Mouse (Mus musculus) hindlimb bud, embryonic 11.5 days (tissue): ENCODE results near the gene Rplp0.
A peak's percentile ranks its signal among the peaks of the same experiment; 100 is the strongest.
"Not testable (repeated sequence)": the region's sequence is repeated elsewhere in the genome, so short reads cannot be mapped to it uniquely, and the experiment has no call there.

Experiments used
- DNase-seq: peaks from one replicate; pipeline ENCODE4 v3.0.0-alpha.2; 2012; ENCODE audit warnings: low read depth, low spot score; ENCODE audit errors: extremely low spot score

Gene Rplp0

DNA sequence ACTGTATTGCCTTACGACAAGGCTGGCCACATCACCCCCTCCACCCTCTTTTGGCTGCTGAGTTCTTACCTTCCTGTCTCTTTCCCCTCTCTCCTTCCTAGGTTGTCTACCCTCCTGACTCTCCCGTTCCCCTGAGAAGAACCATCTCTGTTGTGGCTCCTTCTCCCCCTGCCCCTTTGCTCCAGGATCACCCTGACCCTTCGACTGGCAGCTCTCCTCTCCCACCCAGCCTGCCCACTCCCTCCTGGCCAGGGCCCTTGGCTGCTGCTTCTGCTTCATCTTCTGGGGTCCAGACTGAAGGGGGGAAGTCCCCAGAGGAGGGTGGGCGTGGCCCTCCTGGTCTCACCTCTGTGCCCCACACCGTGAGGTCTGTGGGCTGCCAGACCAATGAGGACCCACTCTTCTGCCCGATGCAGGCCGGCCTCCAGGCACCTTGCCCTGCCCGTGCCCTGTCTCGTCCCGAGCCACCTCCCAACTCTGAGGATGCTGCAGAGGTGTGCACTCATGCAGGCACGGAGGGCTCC is 8.7 kb upstream of the Rplp0 start:
- DNase-seq = no peak

DNA sequence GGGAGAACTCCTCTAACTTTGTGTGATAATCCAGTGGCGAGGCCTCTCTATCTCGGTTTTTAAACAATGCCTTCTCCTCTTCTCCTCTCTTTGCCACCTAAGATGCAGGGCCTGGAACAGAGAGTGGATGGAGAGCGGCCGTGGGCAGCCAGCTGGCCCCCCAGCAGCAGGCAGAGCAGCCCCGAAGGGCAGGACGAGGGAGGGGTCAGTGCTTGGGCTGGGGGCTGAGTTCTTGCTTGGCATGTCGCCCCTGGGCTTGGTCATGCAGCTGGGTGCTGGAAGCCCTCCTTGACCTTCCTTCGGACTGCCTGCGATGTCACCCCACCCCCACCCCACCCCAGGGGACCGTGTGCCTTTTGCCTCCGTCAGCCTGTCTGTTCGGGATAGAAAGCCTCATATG is 7.9 kb upstream of the Rplp0 start:
- DNase-seq = no peak

DNA sequence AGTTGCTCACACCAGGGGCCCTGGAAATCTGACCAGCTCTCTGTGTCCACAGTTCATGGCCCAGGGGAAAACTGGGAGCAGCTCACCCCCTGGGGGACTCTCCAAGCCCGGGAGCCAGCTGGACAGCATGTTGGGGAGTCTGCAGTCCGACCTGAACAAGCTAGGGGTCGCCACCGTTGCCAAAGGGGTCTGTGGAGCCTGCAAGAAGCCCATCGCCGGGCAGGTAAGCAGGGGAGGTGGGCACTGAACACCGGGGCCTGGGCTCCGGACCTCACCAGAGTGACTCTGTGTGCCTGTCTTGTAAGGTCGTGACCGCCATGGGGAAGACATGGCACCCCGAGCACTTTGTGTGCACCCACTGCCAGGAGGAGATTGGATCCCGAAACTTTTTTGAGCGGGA is 7.5 kb upstream of the Rplp0 start:
- DNase-seq = no peak

DNA sequence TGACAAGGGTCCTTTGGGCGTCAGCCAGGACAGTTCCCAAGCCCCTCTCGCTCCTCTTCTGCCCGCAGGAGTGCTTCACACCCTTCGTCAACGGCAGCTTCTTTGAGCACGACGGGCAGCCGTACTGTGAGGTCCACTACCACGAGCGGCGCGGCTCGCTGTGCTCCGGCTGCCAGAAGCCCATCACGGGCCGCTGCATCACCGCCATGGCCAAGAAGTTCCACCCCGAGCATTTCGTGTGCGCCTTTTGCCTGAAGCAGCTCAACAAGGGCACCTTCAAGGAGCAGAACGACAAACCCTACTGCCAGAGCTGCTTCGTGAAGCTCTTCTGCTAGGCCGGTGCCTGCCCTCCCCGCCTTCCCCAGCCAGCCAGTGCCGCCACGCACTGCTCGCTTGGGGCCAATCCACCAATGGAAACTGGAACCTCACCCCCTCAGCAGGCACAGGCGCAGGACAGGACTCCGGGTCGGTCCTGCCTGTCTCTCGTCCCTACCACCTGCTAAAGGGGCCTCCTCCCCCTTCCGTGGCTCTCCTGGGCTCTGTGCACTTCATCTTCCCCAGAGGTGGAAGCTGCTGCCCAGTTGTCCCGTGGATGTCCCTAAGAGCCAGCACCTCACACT is 5.4 kb upstream of the Rplp0 start:
- no peak for DNase-seq

GRCm38 (mm10) chr5:115554536-115555291 is 4.6 kb upstream of the Rplp0 start:
- DNase-seq = no peak

DNA sequence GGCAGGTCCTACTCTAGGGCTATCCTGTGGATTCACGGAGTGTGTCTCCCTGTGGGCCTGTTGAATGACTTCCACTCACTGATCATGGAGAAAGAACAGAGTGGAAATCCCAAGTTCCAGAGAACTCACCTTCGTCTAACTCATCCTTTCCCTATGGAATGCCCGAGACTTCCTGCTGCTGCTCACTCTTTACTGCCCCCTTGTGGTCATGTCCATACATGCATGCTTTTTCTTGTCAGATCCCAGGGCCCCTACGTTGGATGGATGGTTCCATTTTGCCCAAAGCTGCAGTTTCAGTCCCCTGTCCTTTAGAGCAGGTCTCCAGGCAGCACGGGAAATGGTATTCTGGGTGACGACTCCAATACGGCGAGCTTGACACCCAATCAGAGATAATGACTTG is 3.0 kb upstream of the Rplp0 start:
- DNase-seq = peak; percentile 85

DNA sequence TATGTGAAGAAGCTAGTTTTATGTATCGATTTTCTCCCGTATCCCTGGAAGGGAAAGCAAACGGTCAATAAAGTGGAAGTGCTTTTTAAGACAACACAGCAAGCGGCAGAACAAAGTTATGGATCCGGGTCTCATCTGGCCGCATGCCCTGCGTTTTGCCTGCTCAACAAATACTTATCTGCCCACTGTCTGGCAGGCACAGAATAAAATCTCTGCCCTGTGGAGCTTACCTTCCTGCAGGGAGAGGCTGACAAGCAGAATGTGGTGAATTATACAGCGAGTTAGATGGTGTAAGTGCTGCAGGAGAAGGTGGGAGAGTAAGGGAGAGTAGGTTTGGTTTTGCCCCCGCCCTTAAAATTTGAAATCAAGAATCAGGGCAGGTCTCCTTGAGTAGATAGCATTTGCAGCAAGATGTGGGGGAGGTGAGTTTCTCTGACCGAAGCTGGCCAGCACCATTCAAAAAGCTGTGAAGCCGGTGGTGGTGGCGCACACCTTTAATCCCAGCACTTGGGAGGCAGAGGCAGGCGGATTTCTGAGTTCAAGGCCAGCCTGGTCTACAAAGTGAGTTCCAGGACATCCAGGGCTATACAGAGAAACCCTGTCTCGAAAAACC is 979 bp upstream of the Rplp0 start:
- DNase-seq = no peak

GRCm38 (mm10) chr5:115560336-115560905 is 1.2 kb downstream of the Rplp0 start:
- DNase-seq = no peak

- DNase-seq = no peak
These were observed 4.7 kb downstream of the Rplp0 start for GRCm38 (mm10) chr5:115563771-115564585.

- DNase-seq = no peak
These were observed 5.6 kb downstream of the Rplp0 start, which contains the start of gene Gcn1l1 for GRCm38 (mm10) chr5:115564737-115565393. Gene Gcn1l1 (plus strand): TSS chr5:115565254.

- no peak for DNase-seq
These were observed 6.1 kb downstream of the Rplp0 start for GRCm38 (mm10) chr5:115565403-115565802.

DNA sequence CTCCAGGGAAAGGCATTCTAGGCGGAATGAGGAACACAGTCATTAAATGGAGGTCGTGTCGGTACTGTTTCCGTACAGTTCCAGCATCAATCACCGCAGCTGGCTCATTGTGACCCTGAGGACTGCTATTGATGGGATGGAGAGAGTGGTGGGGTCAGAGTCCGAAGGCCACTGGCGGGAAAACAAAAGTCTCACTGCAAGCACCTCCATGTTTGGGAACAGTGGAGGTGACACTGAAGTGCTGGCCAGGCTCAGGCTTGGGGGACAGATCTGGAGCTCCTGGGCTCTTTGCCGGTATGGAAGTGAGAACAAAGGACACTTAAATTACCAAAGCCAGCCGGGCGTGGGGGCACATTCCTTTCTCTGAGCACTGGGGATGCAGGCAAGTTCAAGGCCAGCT is 9.4 kb downstream of the Rplp0 start:
- no peak for DNase-seq

DNA sequence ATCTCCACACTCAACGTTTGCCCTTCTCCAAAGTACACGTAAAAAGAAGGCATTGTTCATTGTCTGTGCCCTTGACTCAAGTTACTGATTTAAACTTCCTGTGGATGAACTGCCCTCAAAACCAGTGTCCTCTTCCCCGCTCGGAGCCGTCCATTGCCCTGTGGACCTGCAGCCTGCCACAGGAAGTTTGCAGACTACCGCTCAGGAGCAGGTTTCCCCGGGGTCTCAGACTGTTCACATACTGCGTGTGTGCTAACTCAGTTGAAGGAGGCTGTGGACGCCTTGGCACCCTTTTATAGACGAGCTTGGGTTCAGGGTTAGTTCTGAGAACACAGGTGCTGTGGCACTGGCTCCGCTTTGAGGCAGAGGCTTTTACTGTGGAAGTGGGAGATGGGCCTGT is 10.0 kb downstream of the Rplp0 start:
- no peak for DNase-seq

DNA sequence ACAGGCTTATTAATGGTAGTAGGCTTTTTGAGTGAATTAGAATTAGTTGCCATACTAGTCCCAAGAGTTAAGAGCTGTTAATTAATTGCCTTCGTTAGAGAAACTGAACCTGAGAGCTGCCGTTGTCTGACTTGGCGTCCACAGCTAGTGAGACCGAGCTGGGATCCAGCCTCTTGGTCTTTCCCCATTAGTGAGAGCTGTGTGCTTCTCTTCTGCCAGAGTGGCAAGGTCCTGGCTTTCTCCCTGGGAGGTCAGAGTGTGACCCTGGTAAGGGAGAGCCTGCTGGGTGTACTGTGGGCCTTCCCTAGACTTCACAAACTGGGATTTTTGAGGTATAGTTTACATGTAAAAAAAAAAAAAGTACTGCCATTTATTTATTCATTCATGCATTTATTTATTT is 10.5 kb downstream of the Rplp0 start:
- DNase-seq = no peak

DNA sequence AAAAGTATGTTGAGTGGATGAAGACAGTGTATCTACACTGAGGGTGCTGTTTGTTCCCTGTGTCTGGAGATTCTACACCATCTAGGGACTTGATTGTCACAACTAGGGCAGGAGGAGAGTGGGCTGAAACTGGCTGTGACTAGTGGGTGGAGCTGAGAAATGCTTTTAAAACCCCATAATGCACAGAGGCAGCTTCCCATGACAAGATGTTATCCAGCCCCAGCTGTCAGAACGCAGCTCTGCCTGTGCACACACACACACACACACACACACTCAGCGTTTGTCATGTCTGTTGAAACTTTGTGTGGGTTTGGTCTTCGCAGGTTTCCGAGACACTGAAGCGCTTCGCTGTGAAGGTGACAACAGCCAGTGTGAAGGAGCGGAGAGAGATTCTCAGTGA is 11.8 kb downstream of the Rplp0 start:
- DNase-seq = no peak

DNA sequence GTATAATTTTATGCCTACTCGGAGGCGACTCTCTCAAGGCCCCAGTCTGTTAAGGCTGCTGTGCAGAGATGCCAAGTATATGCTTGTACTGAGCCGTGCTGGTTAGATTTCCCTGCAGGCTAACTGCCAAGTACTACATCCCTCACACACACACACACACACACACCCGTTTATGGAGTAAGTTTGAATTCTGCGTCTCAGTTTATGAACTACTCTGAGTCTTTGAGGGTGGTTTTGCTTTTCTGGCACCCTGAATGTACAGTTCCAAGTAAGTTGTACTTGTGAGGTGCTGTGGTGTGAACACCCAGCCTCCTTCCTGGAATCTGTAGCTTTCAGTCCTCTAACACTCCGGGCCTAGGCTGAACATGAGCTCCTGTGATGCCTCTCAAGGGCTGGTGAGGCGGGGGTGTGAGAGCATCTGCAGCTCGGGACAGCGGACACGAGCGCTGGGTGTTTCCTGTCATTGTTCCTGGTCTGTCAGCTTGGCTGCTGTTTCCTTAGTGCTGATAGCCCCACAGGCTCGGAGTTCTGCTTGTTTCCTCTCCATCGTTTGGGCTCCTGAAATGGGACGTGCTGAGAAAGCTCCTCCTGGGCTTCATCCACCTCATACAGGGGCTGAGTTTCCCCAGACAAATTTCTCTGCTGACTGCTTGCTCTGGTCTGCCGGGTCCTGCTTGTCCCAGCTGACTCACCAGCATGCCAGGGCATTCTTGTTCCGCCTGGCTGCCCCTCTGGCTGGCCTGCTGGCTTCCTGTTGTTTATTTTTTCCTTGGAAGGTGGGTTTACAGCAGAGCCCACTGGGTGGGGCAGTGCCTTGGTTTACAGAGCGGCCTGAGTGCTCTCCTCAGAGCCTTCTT is 13.6 kb downstream of the Rplp0 start:
- no peak for DNase-seq

DNA sequence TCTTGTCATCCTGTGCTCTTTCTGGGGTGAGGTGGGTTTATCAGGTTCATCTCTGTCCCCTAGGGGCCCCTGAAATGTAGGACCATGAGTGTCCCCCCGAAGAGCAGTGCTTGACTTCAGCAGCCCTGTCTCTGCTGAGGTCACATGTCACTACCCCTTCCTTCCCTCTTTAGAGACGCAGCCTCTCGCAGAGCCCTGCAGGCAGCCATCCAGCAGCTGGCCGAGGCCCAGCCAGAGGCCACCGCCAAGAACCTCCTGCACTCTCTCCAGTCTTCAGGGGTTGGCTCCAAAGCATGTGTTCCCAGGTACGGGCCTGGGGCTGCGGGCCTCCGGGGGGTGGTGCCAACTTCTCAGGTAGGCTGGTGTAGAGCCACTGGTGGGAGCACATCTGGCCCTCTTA is 15.7 kb downstream of the Rplp0 start:
- DNase-seq = no peak

- DNase-seq = not testable (repeated sequence)
These were observed 18.4 kb downstream of the Rplp0 start for GRCm38 (mm10) chr5:115577686-115578085.

DNA sequence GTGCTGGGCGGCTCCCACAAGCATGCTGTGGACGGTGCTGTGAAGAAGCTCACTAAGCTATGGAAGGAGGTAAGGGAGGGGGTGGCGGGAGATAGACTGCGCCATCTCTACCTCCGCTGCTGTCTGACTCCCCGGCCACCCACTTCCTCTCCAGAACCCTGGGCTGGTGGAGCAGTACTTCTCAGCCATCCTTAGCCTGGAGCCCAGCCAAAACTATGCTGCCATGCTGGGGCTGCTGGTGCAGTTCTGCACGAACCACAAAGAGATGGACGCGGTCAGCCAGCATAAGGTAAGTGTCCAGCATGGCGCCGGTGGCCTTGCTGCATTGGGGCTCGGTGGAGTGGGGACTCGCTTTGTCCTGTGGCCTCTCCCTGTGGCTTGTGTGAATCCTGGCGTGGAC is 19.7 kb downstream of the Rplp0 start:
- DNase-seq = no peak
